Mouse (Mus musculus) liver, adult (tissue): ENCODE results near the gene Sgk1.

Experiments used
- GATA4 ChIP-seq: IDR thresholded peaks from 2 replicates; pipeline ENCODE4 v1.6.1; 2014; ENCODE audit warnings: mild to moderate bottlenecking, low read length; ENCODE audit not compliant: insufficient replicate concordance

The Sgk1 gene

DNA sequence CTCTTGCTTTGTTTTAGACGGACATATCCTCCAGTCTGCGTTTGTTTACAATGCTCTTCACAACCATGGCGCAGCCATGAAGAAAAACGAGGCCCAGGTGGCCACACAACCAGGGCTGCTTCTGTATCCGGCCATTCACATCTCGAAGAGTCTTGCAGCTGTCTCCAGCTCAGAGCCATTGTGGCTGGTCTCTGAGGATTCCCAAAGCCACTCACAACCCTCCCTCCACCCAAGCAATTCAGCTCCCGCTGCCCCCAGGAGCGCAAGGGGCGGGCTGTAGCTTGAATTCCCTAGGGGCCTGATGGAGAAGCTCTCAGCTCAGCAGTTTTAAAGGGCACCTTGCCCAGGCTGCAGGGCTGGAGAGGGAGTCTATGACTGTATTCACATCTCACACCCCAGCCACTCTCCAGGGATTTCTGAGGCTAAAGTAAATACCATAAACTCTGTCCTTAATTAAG, 41.5 kb downstream of the Sgk1 start:
- TF ChIP-seq GATA4 = no peak

DNA sequence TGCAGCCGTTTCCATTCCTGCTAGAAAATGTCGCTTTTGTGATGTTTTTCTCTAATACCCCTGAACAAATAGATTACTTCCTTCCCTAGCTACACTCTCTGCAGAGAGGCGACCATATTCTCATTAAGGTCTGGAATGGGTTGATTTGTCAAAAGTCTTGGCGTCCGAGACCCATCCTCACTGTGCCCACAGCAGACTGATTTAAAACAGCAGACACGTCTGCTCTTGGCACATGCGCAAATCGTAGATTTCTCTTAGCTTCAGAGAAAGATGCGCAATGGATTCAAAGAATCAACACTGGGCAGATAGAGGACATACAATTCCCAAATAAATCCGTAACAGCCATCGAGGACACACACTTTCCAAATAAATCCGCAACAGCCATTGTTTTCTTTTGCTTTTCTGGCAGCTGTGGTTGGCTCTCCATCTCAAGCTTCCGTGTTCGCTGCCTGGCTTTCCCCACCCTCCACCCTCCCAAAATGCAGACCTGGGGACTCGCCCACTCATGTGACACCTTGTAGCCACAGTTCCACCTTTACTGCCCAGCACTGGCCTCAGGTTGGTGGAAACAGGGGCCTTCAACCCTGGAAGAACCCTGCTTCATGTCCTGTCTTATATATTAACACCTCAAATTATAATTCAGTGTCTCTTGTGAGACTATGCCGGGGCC, 42.2 kb downstream of the Sgk1 start:
- no peak for TF ChIP-seq GATA4

DNA sequence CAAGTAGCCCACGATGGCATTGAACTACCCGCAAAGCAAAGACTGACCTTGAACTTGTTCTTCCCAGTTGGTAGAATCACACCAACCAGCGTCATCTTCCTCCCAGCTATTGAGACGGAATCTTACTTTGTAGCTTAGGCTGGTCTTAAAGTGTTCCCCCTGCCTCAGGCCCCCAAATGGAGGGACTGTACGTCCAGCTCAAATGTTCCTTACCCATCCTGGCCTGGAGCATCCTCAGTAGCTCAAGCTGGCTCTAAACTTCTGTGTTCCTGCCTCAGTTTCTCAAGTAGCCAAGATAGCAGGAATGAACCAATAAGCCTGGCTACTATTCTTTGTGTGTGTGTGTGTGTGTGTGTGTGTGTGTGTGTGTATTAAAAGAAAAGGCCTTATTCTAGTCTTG, 45.0 kb downstream of the Sgk1 start:
- TF ChIP-seq GATA4 = no peak

DNA sequence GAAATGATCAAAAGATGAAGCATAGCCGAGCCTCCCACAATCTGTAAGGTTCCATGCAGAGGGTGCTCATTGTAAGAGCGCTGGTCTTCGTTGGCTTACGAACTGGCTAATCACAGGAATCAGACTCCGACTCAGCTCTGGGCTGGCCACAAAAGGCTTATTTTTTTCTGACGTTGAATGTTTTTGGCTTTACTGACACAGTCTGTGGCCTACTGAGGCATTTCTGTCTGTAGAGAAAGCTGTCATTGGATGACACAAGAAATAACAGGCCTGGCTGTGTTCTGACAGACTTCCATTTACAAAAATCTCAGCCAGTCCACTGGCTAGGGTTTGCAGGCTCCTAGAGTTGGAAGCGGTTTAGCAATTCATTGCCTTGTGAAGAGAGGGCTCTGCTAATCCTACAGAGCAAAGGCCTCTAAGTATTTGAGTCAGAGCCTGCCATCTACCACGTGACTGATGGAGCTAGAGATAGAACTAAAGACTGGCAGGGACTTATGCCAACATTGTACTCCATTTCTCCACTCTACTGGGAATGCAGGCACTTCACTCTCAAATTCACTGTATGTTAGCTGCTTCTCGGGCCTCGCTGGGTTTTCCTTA, 48.9 kb downstream of the Sgk1 start:
- TF ChIP-seq GATA4 = no peak

DNA sequence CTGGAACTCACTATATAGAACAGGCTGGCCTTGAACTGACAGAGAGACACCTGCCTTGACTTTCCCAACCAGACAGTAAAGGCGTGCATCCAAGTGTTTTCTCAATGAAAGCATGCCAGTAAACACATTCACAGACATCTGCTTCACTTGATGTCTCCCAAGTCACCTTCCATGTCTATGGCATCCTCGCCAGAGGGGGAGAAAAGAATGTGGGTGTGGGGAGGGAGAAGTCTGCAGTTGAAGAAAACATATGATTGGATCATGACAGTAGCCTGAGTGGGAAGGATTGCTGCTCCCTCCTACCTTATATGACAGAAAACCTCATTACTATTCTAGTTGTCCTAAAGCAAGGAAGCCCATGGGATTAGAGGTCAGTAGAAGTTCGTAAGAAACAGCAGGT, 50.8 kb downstream of the Sgk1 start:
- no peak for TF ChIP-seq GATA4

DNA sequence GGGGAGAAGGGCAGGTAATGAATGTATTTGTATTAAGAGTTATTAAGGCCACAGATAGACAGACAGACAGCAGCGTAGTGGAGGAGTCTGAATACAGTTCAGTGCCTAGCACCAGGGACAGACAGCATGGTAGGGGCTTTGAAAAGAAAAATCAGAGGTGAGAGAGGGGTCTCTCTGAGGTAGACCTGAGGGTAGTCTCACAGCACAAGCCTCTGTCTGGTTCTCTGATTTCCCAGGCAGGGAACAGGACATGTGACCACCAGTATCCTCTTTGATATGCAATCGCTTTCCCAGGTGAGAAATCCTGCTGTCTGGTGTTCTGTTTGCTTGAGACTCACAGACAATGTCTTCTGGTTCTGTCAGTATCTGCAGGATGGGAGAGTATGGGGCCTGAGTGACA, 52.8 kb downstream of the Sgk1 start:
- TF ChIP-seq GATA4 = no peak

DNA sequence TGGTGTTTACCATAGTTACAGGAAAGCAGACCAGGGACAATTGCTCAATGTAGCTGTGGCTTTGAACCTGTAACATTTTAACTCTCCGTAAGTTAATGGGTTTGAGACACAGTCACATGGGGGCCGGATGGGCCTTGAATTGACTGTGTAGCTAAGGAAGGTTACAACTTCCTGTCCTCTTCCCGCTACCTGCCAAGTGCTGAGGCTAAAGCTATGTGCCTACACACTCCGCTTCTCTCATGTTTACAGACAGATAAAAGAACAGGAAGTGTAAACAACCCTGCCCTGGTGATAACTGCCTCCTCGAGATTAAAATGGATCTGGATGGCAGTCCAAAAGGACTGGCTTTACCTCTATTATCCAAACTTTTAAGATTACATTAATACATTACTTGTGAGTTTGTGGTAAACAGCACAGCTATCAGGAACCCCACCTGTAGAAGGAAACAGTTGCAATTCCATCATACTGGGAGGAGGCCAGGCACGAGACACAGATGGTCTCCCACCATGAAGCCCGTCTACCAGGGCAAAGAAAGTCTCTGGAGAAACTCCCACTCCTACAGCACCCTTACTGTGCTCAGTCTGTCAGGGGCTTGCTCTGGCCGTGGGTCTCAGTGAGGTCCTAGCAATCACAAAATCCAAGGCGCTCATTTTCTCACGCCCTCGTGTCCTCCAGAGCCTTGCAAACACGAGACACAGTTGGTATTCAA, 54.7 kb downstream of the Sgk1 start:
- TF ChIP-seq GATA4 = peak; percentile 7; the same call in 1 of the 2 replicates

DNA sequence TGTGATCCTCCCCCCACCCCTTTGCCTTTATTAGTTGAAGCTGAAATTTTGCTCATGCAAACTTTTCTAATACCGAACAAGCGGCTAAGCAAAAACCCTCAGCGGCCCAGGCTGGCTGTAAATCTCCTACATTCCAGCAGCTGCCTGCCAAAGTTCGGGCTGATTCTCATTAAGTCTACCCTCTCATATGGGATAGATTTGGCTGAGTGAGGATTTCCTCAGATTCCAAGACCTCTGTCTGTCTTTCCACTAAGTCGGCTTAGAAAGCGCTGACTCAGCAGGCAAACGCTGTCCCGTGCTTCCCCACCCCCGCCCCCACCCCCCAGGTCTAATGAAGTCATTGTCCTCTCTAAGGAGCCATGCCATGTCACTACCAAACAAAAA, 55.2 kb downstream of the Sgk1 start:
- TF ChIP-seq GATA4 = no peak

DNA sequence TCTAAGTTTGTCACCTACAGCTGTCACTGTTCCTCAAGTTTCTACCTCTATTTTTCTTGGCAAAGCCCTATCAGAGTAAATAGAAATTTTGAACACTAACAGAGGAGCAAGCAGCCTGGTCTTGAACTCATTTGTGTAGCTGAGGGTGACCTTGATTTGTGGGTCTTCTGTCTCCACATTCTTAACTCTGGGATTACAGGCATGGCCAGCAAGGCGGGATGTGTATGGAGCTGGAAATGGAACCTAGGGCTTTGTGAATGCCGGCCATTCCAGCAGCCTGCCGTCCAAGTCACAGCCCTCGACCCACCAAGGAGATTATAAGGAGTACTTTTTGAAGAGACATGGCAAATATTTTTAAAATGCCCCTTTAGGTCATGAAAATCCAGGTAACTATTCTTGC, 56.2 kb downstream of the Sgk1 start:
- TF ChIP-seq GATA4 = no peak

DNA sequence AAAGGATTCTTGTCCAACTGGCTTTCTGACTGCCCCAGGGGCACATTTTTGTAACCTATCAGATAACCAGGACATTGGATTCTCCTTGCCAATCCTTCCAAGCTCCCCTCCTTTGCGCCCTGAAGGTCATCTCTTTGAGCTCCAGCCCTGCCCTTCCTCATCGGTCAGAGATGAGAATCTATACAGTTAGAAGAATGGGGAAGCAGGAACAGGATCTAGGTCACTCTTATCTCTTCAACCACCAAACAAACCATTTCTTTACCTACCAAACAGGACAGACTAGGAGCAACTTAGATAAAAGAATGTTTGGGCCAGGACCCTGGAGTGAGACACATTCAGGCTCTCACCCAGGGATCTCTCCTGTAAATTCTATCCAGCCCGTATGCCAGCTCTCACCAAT, 59.3 kb downstream of the Sgk1 start:
- no peak for TF ChIP-seq GATA4

DNA sequence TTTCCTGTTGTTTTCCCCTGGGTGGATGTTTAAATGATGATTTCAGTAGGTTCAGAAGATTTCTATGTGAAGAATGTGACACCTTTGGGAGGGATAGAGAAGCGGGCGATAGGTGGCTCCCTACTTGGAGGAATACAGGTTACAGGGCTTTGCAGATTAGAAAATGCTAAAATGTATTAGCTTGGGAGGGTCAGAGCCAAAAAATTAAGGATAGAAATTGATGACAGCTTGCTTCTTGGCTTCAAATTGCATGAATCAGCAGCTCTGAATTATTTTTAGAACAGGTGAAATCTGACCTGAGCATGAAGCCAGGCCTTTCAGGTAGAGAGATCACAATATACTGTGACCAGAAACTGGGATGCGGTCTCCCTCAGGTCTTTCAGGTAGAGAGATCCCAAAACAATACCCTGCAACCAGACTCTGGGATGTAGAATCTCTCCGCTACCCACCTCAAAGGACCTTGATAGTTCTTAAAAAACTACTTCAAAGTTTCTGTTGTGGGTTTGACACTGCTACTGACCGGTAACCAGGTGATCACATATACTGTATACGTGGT, 61.2 kb downstream of the Sgk1 start:
- no peak for TF ChIP-seq GATA4

DNA sequence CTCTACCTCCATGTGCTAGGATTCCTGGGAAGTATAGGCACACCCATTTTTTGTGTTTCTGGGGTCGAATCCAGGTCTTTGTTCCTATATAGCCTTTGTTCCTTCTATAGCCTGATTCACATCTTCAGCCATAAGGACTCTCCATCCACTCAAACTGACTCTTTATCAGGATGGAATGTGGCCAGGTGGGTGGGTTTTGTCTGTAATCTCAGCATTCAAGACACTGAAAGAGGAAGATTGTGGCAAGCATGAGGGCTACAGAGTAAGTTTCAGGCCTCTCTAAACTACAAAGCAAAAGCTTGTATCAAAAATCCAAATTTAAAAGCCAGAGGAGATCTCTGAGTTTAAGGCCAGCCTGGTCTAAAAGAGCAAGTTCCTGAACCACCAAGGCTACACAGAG, 63.2 kb downstream of the Sgk1 start:
- no peak for TF ChIP-seq GATA4

DNA sequence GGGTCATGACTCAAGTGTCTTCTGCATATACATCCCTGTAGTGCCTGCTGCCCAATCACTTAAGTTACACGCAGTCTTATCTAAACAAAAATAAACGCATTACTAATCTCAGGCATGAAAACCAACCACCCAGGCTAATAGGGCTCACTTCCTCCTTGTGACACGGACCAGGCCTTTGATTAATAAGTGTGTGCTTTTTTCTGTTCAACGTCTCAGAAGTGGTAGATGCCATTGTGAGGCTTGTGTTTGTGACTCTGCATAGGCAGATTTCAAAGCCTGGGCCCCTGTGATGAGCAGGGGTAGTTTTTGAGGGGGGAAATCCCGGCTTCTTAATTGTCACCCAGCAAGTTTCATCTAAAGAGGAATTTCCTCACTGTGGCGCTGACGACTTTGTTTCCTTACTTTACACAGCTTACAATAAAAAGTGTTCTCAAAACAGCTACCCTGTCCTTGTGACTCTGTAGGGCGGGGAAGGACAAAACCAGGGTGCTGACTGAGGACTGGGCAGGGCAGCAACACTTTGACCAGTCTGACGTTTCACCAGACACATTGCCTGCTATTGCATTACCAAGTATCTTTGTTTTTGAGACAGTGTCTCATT, 64.9 kb downstream of the Sgk1 start:
- no peak for TF ChIP-seq GATA4

DNA sequence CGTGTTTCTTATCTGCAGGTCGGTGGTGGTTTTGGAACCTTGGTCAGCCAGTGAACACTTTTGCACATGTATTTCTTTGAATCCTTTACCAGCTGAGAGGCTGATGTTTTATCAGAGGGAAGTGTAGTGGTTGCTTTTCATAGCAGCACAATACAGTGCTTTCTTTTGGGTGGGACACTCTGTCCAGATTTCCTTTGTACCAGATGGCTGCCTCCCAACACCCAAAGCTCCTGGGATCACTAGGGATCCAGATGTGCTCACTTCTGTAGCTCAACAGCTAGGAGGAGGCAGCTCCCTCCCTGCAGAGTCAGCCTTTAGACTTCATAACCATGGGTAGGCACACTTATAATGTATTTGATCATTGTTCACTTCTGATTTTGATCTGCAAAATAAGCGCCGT, 70.5 kb downstream of the Sgk1 start:
- no peak for TF ChIP-seq GATA4

DNA sequence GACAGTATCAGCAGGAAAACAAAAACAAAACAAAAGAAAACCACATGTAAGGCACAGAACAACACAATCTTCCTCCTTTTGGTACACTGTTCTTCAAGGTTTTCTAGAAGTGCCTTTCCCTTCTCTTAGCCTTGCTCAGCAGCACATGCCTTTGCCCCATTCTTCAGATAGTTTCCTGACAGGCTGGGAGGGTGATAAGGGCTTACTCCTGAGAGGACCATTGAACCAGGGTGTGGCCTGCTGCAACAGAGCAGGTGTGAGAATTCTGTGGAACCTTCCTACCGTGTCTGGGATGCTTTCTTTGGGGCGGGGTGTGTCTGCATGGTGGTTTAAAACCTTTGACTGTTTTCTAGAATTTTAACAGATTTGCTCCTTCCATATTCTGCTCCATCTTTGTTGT, 79.1 kb downstream of the Sgk1 start:
- TF ChIP-seq GATA4 = no peak

DNA sequence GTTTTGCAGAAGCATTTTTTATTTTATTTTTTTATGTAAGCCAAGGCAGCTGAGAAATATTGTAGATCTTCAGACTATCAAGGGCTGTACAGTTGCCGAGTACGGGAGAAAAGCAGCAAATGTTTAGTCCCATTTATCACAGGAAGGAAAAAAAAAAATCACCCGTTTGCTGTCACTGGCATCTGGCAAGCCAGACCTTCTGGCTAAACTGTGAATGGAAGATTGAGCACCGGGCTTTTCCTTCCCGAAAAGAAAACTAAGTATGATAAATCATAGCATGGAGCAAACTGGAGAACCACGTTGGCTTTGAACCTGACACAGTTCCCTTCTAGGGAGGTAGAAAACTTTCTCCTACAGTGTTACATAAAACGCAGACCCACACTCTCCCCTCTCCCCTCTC, 81.0 kb downstream of the Sgk1 start:
- TF ChIP-seq GATA4 = no peak

DNA sequence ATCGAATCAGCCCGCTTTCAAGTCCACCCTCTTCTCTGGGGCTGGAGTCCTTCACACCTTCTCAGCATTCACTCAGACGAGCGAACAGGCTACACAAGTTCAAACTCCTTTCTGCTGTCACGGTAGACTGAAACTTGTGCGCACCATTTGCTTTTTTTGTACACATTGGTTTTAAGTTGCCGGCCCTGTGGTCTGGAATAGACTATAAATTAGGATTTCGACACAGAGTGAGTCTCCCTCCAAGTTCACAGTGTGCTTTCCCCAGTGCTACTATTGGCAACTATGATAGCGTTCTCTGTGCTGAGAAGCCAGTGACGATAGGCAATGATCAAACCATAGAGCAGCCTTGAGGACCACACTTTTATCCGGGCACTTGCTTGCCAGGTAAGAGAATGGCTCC, 91.7 kb downstream of the Sgk1 start:
- TF ChIP-seq GATA4 = no peak

DNA sequence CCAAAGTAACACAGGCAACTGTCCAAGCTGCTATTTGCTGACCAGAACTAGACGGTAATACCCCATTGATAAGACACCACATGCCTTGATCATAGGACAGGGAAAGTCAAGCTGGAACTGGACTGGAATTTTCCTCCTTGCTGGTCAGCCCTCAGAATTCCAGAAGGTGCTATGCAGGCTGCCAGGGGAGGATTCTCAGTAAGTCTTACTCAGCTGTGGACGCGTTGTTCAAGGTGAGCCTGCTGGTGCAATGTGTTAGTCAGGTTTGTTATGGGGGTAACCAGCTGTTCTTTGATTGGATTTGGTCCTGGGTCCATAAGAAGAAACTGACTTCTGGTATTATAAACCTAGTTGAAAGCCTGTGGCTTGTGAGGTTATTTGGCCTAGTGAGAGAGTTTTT, 92.8 kb downstream of the Sgk1 start:
- TF ChIP-seq GATA4 = no peak
